Mouse (Mus musculus) ES-Bruce4 (cell line): ENCODE results near the gene 4930415O20Rik. TPM values are rescaled to one million over a fixed set of nuclear protein-coding genes. Genes with fewer than 3 reads are reported as not detected.

Experiments
- H3K27ac ChIP-seq: 2 replicates; pipeline ENCODE4 v1.5.1; 2012; ENCODE audit warnings: low read length, inconsistent platforms; ENCODE audit not compliant: insufficient read depth
- H3K27me3 ChIP-seq: 2 replicates; pipeline ENCODE4 v1.6.1; 2012; ENCODE audit warnings: mild to moderate bottlenecking, low read length, inconsistent platforms; ENCODE audit not compliant: control insufficient read depth, poor library complexity, insufficient read depth, severe bottlenecking
- H3K36me3 ChIP-seq: 2 replicates; pipeline ENCODE4 v1.6.1; 2012; ENCODE audit warnings: inconsistent platforms, mild to moderate bottlenecking, low read length, moderate library complexity; ENCODE audit not compliant: control insufficient read depth, poor library complexity, insufficient read depth, severe bottlenecking
- H3K4me1 ChIP-seq: one replicate; pipeline ENCODE4 v1.8.1; 2011; ENCODE audit warnings: low read length; ENCODE audit not compliant: control insufficient read depth, insufficient read depth
- H3K4me3 ChIP-seq: 2 replicates; pipeline ENCODE4 v1.5.1; 2011; ENCODE audit warnings: low read depth, mild to moderate bottlenecking, low read length
- H3K9ac ChIP-seq: 2 replicates; pipeline ENCODE4 v1.6.1; 2012; ENCODE audit warnings: low read depth, mild to moderate bottlenecking, inconsistent platforms; ENCODE audit not compliant: poor library complexity, severe bottlenecking
- H3K9me3 ChIP-seq: replicated peaks from 2 replicates; pipeline ENCODE4 v1.6.1; 2012; ENCODE audit warnings: mild to moderate bottlenecking, low read length, inconsistent platforms; ENCODE audit not compliant: control insufficient read depth, poor library complexity, insufficient read depth, severe bottlenecking
- CTCF ChIP-seq: IDR thresholded peaks from one replicate; pipeline ENCODE4 v1.8.1; 2011; ENCODE audit warnings: low read depth, low read length
- EP300 ChIP-seq: IDR thresholded peaks from 2 replicates; pipeline ENCODE4 v1.6.1; 2011; ENCODE audit warnings: low read depth, low read length; ENCODE audit not compliant: insufficient read depth
- POLR2A ChIP-seq: IDR thresholded peaks from one replicate; pipeline ENCODE4 v1.8.1; 2011; ENCODE audit warnings: low read length; ENCODE audit not compliant: insufficient read depth
- polyA plus RNA-seq: library from polyadenylated mRNA; stranded (reverse); fragments of >200 nt; gene quantifications from 2 replicates; pipeline ENCODE4 v1.2.4, GENCODE M21; 2011; ENCODE audit warnings: low read depth; ENCODE audit not compliant: missing spikeins, insufficient read depth, insufficient read length

Gene 4930415O20Rik
- 1.7 and 2.6 TPM in 2 replicates for polyA plus RNA-seq

DNA sequence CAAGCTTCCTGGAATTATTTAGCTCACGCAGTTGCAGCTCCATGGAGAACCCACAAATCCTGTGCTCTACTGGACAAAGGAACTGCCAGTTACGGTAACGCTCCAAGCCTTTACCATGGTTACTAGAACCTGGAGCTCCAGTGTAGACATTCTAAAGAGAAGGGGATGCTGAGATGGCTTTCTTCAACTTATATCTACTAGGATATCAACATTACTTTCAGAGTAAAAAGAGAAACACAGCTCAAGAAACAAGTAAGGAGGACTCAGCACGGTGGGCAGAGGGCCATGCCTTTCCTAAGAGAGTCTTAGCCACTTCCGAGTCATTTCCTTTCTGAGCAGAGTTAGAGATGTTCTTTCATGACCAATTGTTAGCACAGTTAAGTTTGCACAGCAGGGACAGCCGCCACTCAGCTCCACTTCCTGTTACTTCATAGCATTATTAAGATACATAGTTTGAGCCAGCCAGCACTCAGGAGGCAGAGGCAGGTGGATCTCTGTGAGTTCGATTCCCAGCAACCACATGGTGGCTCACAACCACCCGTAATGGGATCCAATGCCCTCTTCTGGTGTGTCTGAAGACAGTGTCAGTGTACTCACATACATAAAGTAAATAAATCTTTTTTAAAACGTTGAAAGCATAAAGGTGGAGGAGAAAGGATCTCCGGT, at the start of gene 4930415O20Rik, which contains the start of gene Ccnt1:
TSS of gene 4930415O20Rik (plus strand) at position 132 of the 666 bp plus-strand sequence.
TSS of gene Ccnt1 (minus strand) at position 51 of the 666 bp plus-strand sequence.
- Histone ChIP-seq H3K27me3 (no peaks in the 10 kb centered on the region), H3K9ac (no peak within 1 kb of the TSS), H3K4me3 (no peak within 1 kb of the TSS), H3K36me3 (peaks cover under 1% of the 10 kb centered on the region), H3K4me1 (no peaks in the 10 kb centered on the region), H3K27ac (no peak within 1 kb of the TSS), H3K9me3 (no peaks in the 10 kb centered on the region)
- TF ChIP-seq POLR2A (no peak), CTCF (no peak), EP300 (no peak)

DNA sequence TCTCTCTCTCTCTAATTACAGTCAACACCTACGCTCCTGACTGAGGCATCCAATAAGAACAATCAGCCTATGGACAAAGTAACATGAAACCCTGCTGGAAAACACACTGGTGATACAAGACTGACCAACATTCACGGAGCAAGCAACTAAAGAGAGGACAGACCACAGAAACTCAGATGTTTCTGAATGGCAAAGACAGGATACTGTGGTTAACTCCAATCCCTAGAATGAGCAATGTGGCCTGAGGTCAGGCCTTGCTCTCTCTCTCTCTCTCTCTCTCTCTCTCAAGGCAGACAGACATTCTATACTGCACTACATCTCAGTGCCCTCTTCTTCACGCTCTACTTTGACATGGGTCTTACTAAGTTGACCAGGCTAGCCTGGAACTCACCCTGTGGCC, 49.6 kb upstream of the 4930415O20Rik start:
- no peak for TF ChIP-seq CTCF
- TF ChIP-seq EP300, result no peak
- TF ChIP-seq POLR2A, result no peak
- H3K4me1 ChIP-seq, result no peaks in the 10 kb centered on the region
- peak overlapping the region; percentile 6; the same call in 1 of the 2 replicates for H3K27ac ChIP-seq
- no peak overlapping the region for H3K9ac ChIP-seq
- H3K9me3 ChIP-seq, result no peaks in the 10 kb centered on the region
- no peaks in the 10 kb centered on the region for H3K27me3 ChIP-seq
- H3K4me3 ChIP-seq, result no peak overlapping the region
- H3K36me3 ChIP-seq, result peaks cover 70% of the 10 kb centered on the region

- Histone ChIP-seq H3K27ac (peak overlapping the region; percentile 96), H3K27me3 (no peaks in the 10 kb centered on the region), H3K36me3 (peaks cover 94% of the 10 kb centered on the region), H3K9me3 (no peaks in the 10 kb centered on the region), H3K4me1 (peaks cover 4% of the 10 kb centered on the region), H3K4me3 (no peak overlapping the region), H3K9ac (peak overlapping the region; percentile 50; the same call in 1 of the 2 replicates)
- TF ChIP-seq EP300, result 0 out of 2 replicates have a peak, but pooled peaks have one; percentile 35
- TF ChIP-seq POLR2A, result no peak
These were observed 44.7 kb upstream of the 4930415O20Rik start for GRCm38 (mm10) chr15:98526057-98526456.

DNA sequence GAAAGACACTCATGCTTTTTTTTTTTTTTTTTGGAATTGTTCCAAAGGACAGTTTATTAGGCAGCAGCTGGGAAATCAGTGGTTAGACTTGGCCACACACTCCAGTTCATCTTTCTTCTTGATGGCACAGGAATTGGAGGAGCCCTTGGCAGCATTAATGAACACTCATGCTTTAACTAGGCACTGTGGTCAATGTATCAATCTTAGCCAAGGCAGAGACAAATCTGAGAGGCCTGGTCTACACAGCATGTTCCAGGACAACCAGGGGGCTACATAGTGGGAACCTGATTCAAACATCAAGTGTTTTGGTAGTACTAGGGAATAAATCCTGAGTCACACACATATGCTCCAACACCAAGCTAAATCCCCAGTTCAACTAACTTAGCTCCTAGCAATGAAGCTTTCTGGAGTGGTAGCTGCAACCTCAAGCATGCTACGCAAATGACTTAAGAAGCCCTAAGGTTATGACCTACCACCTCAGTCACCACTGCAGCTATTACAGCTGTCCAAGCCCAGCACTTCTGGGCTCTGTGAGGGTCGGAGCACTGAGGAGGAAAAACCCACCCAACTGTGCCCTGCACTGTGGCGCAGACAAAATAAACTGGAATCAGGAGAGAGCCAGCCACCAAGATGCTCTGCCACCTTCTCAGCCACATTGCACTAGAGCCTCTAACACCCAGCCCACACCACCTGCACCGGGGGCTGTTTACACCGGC, 43.6 kb upstream of the 4930415O20Rik start:
- TF ChIP-seq EP300, result no peak
- TF ChIP-seq POLR2A, result no peak
- no peak for TF ChIP-seq CTCF
- H3K36me3 ChIP-seq, result peaks cover 94% of the 10 kb centered on the region
- H3K27ac ChIP-seq, result peak overlapping the region; percentile 62
- H3K27me3 ChIP-seq, result no peaks in the 10 kb centered on the region
- H3K4me1 ChIP-seq, result peaks cover 4% of the 10 kb centered on the region
- no peaks in the 10 kb centered on the region for H3K9me3 ChIP-seq
- no peak overlapping the region for H3K4me3 ChIP-seq
- peak overlapping the region; percentile 21; the same call in 1 of the 2 replicates for H3K9ac ChIP-seq

DNA sequence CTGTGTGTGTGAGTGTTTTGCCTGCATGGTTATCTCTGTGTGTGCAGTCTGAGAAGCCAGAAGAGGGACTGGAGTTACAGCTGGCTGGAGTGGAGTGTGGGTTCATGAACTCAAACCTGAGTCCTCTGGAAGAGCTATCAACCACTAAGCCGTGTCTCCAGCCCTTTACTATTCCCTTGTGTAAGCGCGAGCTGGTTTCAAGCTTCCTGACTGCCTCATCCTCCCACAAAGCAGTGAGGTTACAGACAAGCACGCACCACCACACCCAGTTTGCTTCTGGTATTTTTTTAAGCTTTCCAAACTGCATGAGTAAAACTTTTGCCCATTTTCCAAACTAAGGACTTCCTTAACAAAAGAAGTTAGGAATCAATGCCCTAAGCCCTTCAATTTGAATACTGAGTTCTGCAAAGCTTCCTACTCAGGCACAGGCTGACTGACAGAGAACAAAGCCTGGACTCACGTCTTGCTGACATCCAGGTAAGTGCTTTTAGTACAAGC, 42.7 kb upstream of the 4930415O20Rik start:
- no peak overlapping the region for H3K4me3 ChIP-seq
- H3K27me3 ChIP-seq, result no peaks in the 10 kb centered on the region
- no peaks in the 10 kb centered on the region for H3K9me3 ChIP-seq
- no peak overlapping the region for H3K9ac ChIP-seq
- H3K4me1 ChIP-seq, result peaks cover 4% of the 10 kb centered on the region
- peak overlapping the region; percentile 62 for H3K27ac ChIP-seq
- peaks cover 93% of the 10 kb centered on the region for H3K36me3 ChIP-seq
- TF ChIP-seq EP300, result no peak
- no peak for TF ChIP-seq CTCF
- TF ChIP-seq POLR2A, result no peak
